Mouse (Mus musculus) intestine, embryonic 15.5 days (tissue): ENCODE results near the gene Elavl4. TPM values are rescaled to one million over a fixed set of nuclear protein-coding genes. Genes with fewer than 3 reads are reported as not detected.

Source experiments
- polyA plus RNA-seq: library from polyadenylated mRNA; unstranded; fragments of >200 nt; fragmentation: Nextera tagmentation; extraction: Ambion mirVana; gene quantifications from 2 replicates; pipeline ENCODE4 v1.2.1, GENCODE M21; 2015

Gene Elavl4
- polyA plus RNA-seq, 1 experiment from 2014 or later, result 50.0 TPM

Other genes with a start within 250 kb of the Elavl4 start
- gene Agbl4, start 45.8 kb upstream of the Elavl4 start, polyA plus RNA-seq, result 0.24 and 0.30 TPM in 2 replicates